Mouse (Mus musculus) CH12.LX (cell line): ENCODE measurements around the gene Plce1. TPM values are rescaled to one million over a fixed set of nuclear protein-coding genes. Genes with fewer than 3 reads are reported as not detected.

Experiments
- DNase-seq: peaks from one replicate; pipeline ENCODE4 v3.0.0-alpha.2; 2013; ENCODE audit errors: extremely low read depth
- H3K27ac ChIP-seq: 2 replicates; pipeline ENCODE4 v1.5.1; 2012; ENCODE audit warnings: low read depth, mild to moderate bottlenecking, control low read depth, moderate library complexity; ENCODE audit not compliant: insufficient read depth
- H3K27me3 ChIP-seq: replicated peaks from 2 replicates; pipeline ENCODE3; 2012; ENCODE audit warnings: inconsistent platforms
- H3K36me3 ChIP-seq, 2 experiments: replicated peaks in 1 of 2; 2 replicates each; pipeline versions ENCODE3 to v1.6.1; 2012; ENCODE audit warnings: inconsistent platforms in 1 of 2, low read length in 1 of 2, mild to moderate bottlenecking in 1 of 2, mixed read lengths in 1 of 2, moderate library complexity in 1 of 2; ENCODE audit not compliant: control insufficient read depth in 1 of 2, insufficient read depth in 1 of 2
- H3K4me1 ChIP-seq, 2 experiments: 2 replicates each; pipeline ENCODE4 v1.6.1; 2012; ENCODE audit warnings: inconsistent platforms in 1 of 2, moderate library complexity in 1 of 2; ENCODE audit not compliant: insufficient read depth in 2 of 2, control insufficient read depth in 1 of 2
- H3K4me2 ChIP-seq: 2 replicates; pipeline ENCODE4 v1.6.1; 2012; ENCODE audit warnings: low read depth, mild to moderate bottlenecking, control low read depth; ENCODE audit not compliant: poor library complexity, insufficient read depth, severe bottlenecking
- H3K4me3 ChIP-seq, 3 experiments: fragments of 150-350 bp in 1 of 3; sonication (generic) in 1 of 3; replicated peaks in 1 of 3; 2 replicates each; pipeline versions ENCODE3 to v1.5.1; 2011 to 2012; ENCODE audit warnings: low read depth in 2 of 3, low read length in 2 of 3, mild to moderate bottlenecking in 2 of 3, moderate library complexity in 2 of 3, control low read depth in 1 of 3, improper control_type of control experiment in 1 of 3, inconsistent platforms in 1 of 3, mixed read lengths in 1 of 3; ENCODE audit not compliant: poor library complexity in 1 of 3
- H3K79me2 ChIP-seq: replicated peaks from 2 replicates; pipeline ENCODE4 v1.6.1; 2012; ENCODE audit warnings: mild to moderate bottlenecking, moderate library complexity; ENCODE audit not compliant: control insufficient read depth, poor library complexity, insufficient read depth, severe bottlenecking; ENCODE audit errors: extremely low read depth
- H3K9ac ChIP-seq: 2 replicates; pipeline ENCODE4 v1.6.1; 2012; ENCODE audit warnings: low read depth, mild to moderate bottlenecking, control low read depth, moderate library complexity; ENCODE audit not compliant: insufficient read depth
- H3K9me3 ChIP-seq: replicated peaks from 2 replicates; pipeline ENCODE3; 2012; ENCODE audit warnings: low read length, inconsistent platforms, mixed read lengths
- CHD1 ChIP-seq: IDR thresholded peaks from 2 replicates; pipeline ENCODE4 v1.6.1; 2012; ENCODE audit warnings: low read depth, low read length, improper control_type of control experiment, inconsistent platforms
- CTCF ChIP-seq, 2 experiments: IDR thresholded peaks in 1 of 2; conservative IDR thresholded peaks in 1 of 2; 2 replicates each; pipeline ENCODE4 v1.5.1; 2011 to 2012; ENCODE audit warnings: low read depth in 2 of 2, low read length in 2 of 2, improper control_type of control experiment in 1 of 2, inconsistent platforms in 1 of 2, mild to moderate bottlenecking in 1 of 2, moderate library complexity in 1 of 2
- ELF1 ChIP-seq: IDR thresholded peaks from 2 replicates; pipeline ENCODE4 v1.6.1; 2014; ENCODE audit warnings: low read depth, mild to moderate bottlenecking, inconsistent platforms, low read length, improper control_type of control experiment
- ETS1 ChIP-seq: conservative IDR thresholded peaks from 2 replicates; pipeline ENCODE4 v1.6.1; 2012; ENCODE audit warnings: low read depth, mild to moderate bottlenecking, inconsistent platforms, low read length, improper control_type of control experiment, moderate library complexity
- GABPA ChIP-seq: IDR thresholded peaks from 2 replicates; pipeline ENCODE4 v1.6.1; 2012; ENCODE audit warnings: low read depth, low read length, improper control_type of control experiment, inconsistent platforms; ENCODE audit not compliant: insufficient replicate concordance
- IRF4 ChIP-seq: IDR thresholded peaks from 2 replicates; pipeline ENCODE4 v1.6.1; 2014; ENCODE audit warnings: low read depth, mild to moderate bottlenecking, inconsistent platforms, low read length, improper control_type of control experiment
- JUN ChIP-seq: IDR thresholded peaks from 2 replicates; pipeline ENCODE4 v1.6.1; 2011; ENCODE audit warnings: low read depth, mild to moderate bottlenecking, low read length, improper control_type of control experiment, moderate library complexity; ENCODE audit not compliant: insufficient read depth
- JUND ChIP-seq: conservative IDR thresholded peaks from 2 replicates; pipeline ENCODE4 v1.6.1; 2011; ENCODE audit warnings: low read depth, low read length, improper control_type of control experiment
- MAFK ChIP-seq: IDR thresholded peaks from 2 replicates; pipeline ENCODE4 v1.6.1; 2011; ENCODE audit warnings: low read length, improper control_type of control experiment; ENCODE audit not compliant: insufficient replicate concordance
- MAX ChIP-seq: IDR thresholded peaks from 2 replicates; pipeline ENCODE4 v1.6.1; 2011; ENCODE audit warnings: low read length, improper control_type of control experiment
- MAZ ChIP-seq: IDR thresholded peaks from 2 replicates; pipeline ENCODE4 v1.6.1; 2012; ENCODE audit warnings: low read depth, mild to moderate bottlenecking, inconsistent platforms, low read length, improper control_type of control experiment, moderate library complexity
- MXI1 ChIP-seq: IDR thresholded peaks from 2 replicates; pipeline ENCODE4 v1.6.1; 2011; ENCODE audit warnings: mild to moderate bottlenecking, low read depth, low read length, improper control_type of control experiment
- MYC ChIP-seq: IDR thresholded peaks from 2 replicates; pipeline ENCODE4 v1.6.1; 2011; ENCODE audit warnings: low read depth, mild to moderate bottlenecking, improper control_type of control experiment, low read length
- NRF1 ChIP-seq: IDR thresholded peaks from 2 replicates; pipeline ENCODE4 v1.6.1; 2014; ENCODE audit warnings: low read depth, mild to moderate bottlenecking, inconsistent platforms, low read length, improper control_type of control experiment, moderate library complexity
- PAX5 ChIP-seq: IDR thresholded peaks from 2 replicates; pipeline ENCODE4 v1.6.1; 2012; ENCODE audit warnings: low read length, inconsistent platforms, mixed read lengths
- POLR2AphosphoS2 ChIP-seq: IDR thresholded peaks from 2 replicates; pipeline ENCODE4 v1.6.1; 2011; ENCODE audit warnings: low read depth, low read length, improper control_type of control experiment
- RAD21 ChIP-seq: IDR thresholded peaks from 2 replicates; pipeline ENCODE4 v1.6.1; 2011; ENCODE audit warnings: low read depth, mild to moderate bottlenecking, low read length, improper control_type of control experiment, moderate library complexity
- RCOR1 ChIP-seq: conservative IDR thresholded peaks from 2 replicates; pipeline ENCODE4 v1.6.1; 2012; ENCODE audit warnings: low read depth, mild to moderate bottlenecking, inconsistent platforms, low read length, improper control_type of control experiment
- SMC3 ChIP-seq: IDR thresholded peaks from 2 replicates; pipeline ENCODE4 v1.6.1; 2011; ENCODE audit warnings: low read depth, low read length, improper control_type of control experiment
- TBP ChIP-seq: conservative IDR thresholded peaks from 2 replicates; pipeline ENCODE4 v1.6.1; 2011; ENCODE audit warnings: low read depth, low read length, improper control_type of control experiment
- TCF12 ChIP-seq: IDR thresholded peaks from 2 replicates; pipeline ENCODE4 v1.6.1; 2014; ENCODE audit warnings: low read depth, mild to moderate bottlenecking, inconsistent platforms, low read length, improper control_type of control experiment
- USF1 ChIP-seq: IDR thresholded peaks from 2 replicates; pipeline ENCODE4 v1.6.1; 2014; ENCODE audit warnings: low read depth, mild to moderate bottlenecking, inconsistent platforms, low read length, improper control_type of control experiment
- USF2 ChIP-seq: conservative IDR thresholded peaks from 2 replicates; pipeline ENCODE4 v1.6.1; 2011; ENCODE audit warnings: low read depth, low read length, improper control_type of control experiment
- ZC3H11A ChIP-seq: IDR thresholded peaks from 2 replicates; pipeline ENCODE4 v1.6.1; 2012; ENCODE audit warnings: low read depth, mild to moderate bottlenecking, inconsistent platforms, low read length, improper control_type of control experiment
- ZKSCAN1 ChIP-seq: IDR thresholded peaks from 2 replicates; pipeline ENCODE4 v1.6.1; 2012; ENCODE audit warnings: low read depth, inconsistent platforms, low read length, improper control_type of control experiment, borderline replicate concordance
- dilution Hi-C: fragments of 300-500 bp; cut with MboI; formaldehyde crosslinking; loops from 2 replicates; pipeline ENCODE4 v1.14.3; 2020; ENCODE audit warnings: low sequenced_read_pairs; ENCODE audit not compliant: extremely low pct_unique_long_range_greater_than_20kb, extremely low pct_ligation_motif_present
- in situ Hi-C: fragments of 300-500 bp; cut with MboI; formaldehyde crosslinking; loops from 3 replicates; pipeline ENCODE4 v1.14.3; 2019; ENCODE audit warnings: low sequenced_read_pairs, low pct_ligation_motif_present, low pct_unique_long_range_greater_than_20kb, mixed read lengths
- polyA plus RNA-seq: library from polyadenylated mRNA; unstranded; fragments of >175 nt; gene quantifications from 2 replicates; pipeline ENCODE4 v1.2.1, GENCODE M21; 2012; ENCODE audit warnings: low read depth; ENCODE audit not compliant: insufficient read length
- total RNA-seq, 2 experiments: library from RNA; depleted of rRNA; stranded (reverse); fragments of 300-350 nt in 1 of 2; fragments of >200 nt in 1 of 2; gene quantifications; 2 replicates each; pipeline ENCODE4 v1.2.3; 2012 to 2014

The Plce1 gene
- total and polyA plus RNA-seq, 3 experiments, result under 0.01 to 0.13 (median 0.05) TPM

DNA sequence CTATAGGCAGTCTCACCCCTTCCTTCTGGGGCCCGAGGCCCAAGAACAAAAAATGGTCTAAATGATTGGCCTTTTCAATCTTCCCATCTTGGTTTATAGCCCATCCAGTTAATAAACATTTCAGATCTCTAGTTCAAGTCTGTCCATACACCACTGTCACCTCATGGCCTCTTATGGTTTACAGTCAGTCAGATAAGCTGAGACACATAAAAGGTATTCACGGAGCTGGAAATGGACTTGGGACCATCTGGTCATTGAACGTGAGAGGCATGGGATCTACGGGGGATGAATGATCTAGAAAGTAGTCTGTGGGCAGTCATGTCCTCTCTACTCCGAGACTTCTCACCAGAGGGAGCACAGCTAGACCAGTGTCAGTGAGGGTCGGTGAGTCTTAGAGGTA, 210.6 kb downstream of the Plce1 start:
- no peak for TF ChIP-seq MAX
- no peak for TF ChIP-seq MAFK
- no peak for TF ChIP-seq ZKSCAN1
- no peak for TF ChIP-seq MAZ
- TF ChIP-seq CHD1, result no peak
- no peak for TF ChIP-seq CTCF (conservative IDR thresholded peaks at IDR 0.05 in 1 of 2, IDR thresholded peaks at IDR 0.05 in 1 of 2; ENCODE audit: low read depth in 2 of 2, low read length in 2 of 2)
- TF ChIP-seq JUN, result no peak
- TF ChIP-seq MXI1, result no peak
- TF ChIP-seq ELF1, result no peak
- TF ChIP-seq PAX5, result no peak
- TF ChIP-seq ETS1, result no peak
- TF ChIP-seq RAD21, result no peak
- TF ChIP-seq JUND, result no peak
- TF ChIP-seq TCF12, result no peak
- TF ChIP-seq TBP, result no peak
- TF ChIP-seq USF1, result no peak
- dilution Hi-C loops, result no loop called here
- H3K27ac ChIP-seq, result no peak overlapping the region
- no peaks in the 10 kb centered on the region for H3K36me3 ChIP-seq
- no peaks in the 10 kb centered on the region for H3K79me2 ChIP-seq
- no peak for DNase-seq
- H3K27me3 ChIP-seq, result no peaks in the 10 kb centered on the region
- in situ Hi-C loops, result no loop called here
- no peak overlapping the region for H3K9ac ChIP-seq
- H3K4me2 ChIP-seq, result no peak overlapping the region
- no peak overlapping the region for H3K4me3 ChIP-seq
- H3K4me1 ChIP-seq, result no peaks in the 10 kb centered on the region
- no peaks in the 10 kb centered on the region for H3K9me3 ChIP-seq

DNA sequence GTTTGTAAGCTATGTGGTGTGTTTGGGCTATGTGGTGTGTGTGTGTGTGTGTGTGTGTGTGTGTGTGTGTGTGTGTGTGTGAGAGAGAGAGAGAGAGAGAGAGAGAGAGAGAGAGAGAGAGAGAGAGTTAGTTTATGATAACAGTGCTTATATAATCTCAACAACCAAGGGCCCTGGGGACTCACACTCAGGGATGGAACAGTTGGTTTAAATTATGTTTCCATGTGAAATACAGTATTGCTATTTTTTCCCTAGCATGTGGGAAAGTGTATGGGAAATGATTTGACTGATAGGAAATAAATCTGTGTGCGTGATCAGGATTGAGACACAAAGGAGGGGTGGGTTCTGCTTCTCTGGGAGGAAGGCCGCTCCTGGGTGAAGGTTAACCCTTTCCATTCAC, 212.4 kb downstream of the Plce1 start:
- H3K9ac ChIP-seq, result no peak overlapping the region
- H3K27ac ChIP-seq, result no peak overlapping the region
- H3K9me3 ChIP-seq, result no peaks in the 10 kb centered on the region
- TF ChIP-seq RCOR1, result no peak
- TF ChIP-seq USF2, result no peak
- TF ChIP-seq MYC, result no peak
- TF ChIP-seq ZC3H11A, result no peak
- TF ChIP-seq IRF4, result no peak
- no peak for TF ChIP-seq ETS1
- TF ChIP-seq GABPA, result no peak
- TF ChIP-seq POLR2AphosphoS2, result no peak
- no peak for TF ChIP-seq SMC3
- TF ChIP-seq NRF1, result no peak
- TF ChIP-seq CTCF (conservative IDR thresholded peaks at IDR 0.05 in 1 of 2, IDR thresholded peaks at IDR 0.05 in 1 of 2; ENCODE audit: low read depth in 2 of 2, low read length in 2 of 2), result no peak
- TF ChIP-seq MAX, result no peak
- H3K4me1 ChIP-seq, result no peaks in the 10 kb centered on the region
- H3K4me2 ChIP-seq, result no peak overlapping the region
- no peak overlapping the region for H3K4me3 ChIP-seq
- no peaks in the 10 kb centered on the region for H3K36me3 ChIP-seq
- no peaks in the 10 kb centered on the region for H3K79me2 ChIP-seq
- in situ Hi-C loops, result no loop called here
- DNase-seq, result no peak
- no peaks in the 10 kb centered on the region for H3K27me3 ChIP-seq
- dilution Hi-C loops, result no loop called here
